Mouse (Mus musculus) megakaryocyte, embryonic 14.5 days (primary cell): ENCODE measurements around the gene Gm10721.
"Not testable (repeated sequence)": the region's sequence is repeated elsewhere in the genome, so short reads cannot be mapped to it uniquely, and the experiment has no call there.

Source experiments
- FLI1 ChIP-seq: IDR thresholded peaks from 2 replicates; pipeline ENCODE4 v1.6.1; 2012; ENCODE audit warnings: low read length, inconsistent platforms, mixed read lengths
- GATA1 ChIP-seq: IDR thresholded peaks from 3 replicates; pipeline ENCODE4 v1.6.1; 2012; ENCODE audit warnings: mixed read lengths, low read length, inconsistent platforms, borderline replicate concordance

- TF ChIP-seq FLI1, GATA1: not testable (repeated sequence)
Measured at GRCm38 (mm10) chr9:3017108-3017507, 4.2 kb downstream of the Gm10721 start, which contains the start of gene Gm10719.
